Mouse (Mus musculus): ENCODE data around the gene Peli1.

The Peli1 gene

GRCm38 (mm10) chr11:21092621-21093020 is 1.5 kb downstream of the Peli1 start:
- no peak for DNase-seq (ENCODE audit: low spot score in 2 of 2)

- DNase-seq (ENCODE audit: low spot score in 2 of 2), result no peak
Measured at GRCm38 (mm10) chr11:21093081-21093815, 2.2 kb downstream of the Peli1 start.

- peak in 1 of 2 experiments; percentile 18 for DNase-seq (ENCODE audit: low spot score in 2 of 2)
Measured at GRCm38 (mm10) chr11:21096590-21096989, 5.5 kb downstream of the Peli1 start.

- no peak for DNase-seq (ENCODE audit: low spot score in 2 of 2)
Measured at GRCm38 (mm10) chr11:21098457-21098856, 7.4 kb downstream of the Peli1 start.

- no peak for DNase-seq (ENCODE audit: low spot score in 2 of 2)
Measured at GRCm38 (mm10) chr11:21100704-21101103, 9.6 kb downstream of the Peli1 start.

- DNase-seq (ENCODE audit: low spot score in 2 of 2), result no peak
Measured at GRCm38 (mm10) chr11:21101286-21101685, 10.2 kb downstream of the Peli1 start.

- DNase-seq (ENCODE audit: low spot score in 2 of 2), result no peak
Measured at GRCm38 (mm10) chr11:21102273-21103005, 11.3 kb downstream of the Peli1 start.

- DNase-seq (ENCODE audit: low spot score in 2 of 2), result no peak
Measured at GRCm38 (mm10) chr11:21103186-21103585, 12.1 kb downstream of the Peli1 start.

- DNase-seq (ENCODE audit: low spot score in 2 of 2), result no peak
Measured at GRCm38 (mm10) chr11:21105393-21105792, 14.3 kb downstream of the Peli1 start.

- DNase-seq (ENCODE audit: low spot score in 2 of 2), result no peak
Measured at GRCm38 (mm10) chr11:21107120-21107519, 16.0 kb downstream of the Peli1 start.

GRCm38 (mm10) chr11:21109279-21109678 is 18.2 kb downstream of the Peli1 start:
- DNase-seq (ENCODE audit: low spot score in 2 of 2), result no peak

- no peak for DNase-seq (ENCODE audit: low spot score in 2 of 2)
Measured at GRCm38 (mm10) chr11:21114516-21114915, 23.4 kb downstream of the Peli1 start.

GRCm38 (mm10) chr11:21115804-21116203 is 24.7 kb downstream of the Peli1 start:
- no peak for DNase-seq (ENCODE audit: low spot score in 2 of 2)

- no peak for DNase-seq (ENCODE audit: low spot score in 2 of 2)
Measured at GRCm38 (mm10) chr11:21116623-21117295, 25.7 kb downstream of the Peli1 start.

- no peak for DNase-seq (ENCODE audit: low spot score in 2 of 2)
Measured at GRCm38 (mm10) chr11:21121737-21122136, 30.6 kb downstream of the Peli1 start.

GRCm38 (mm10) chr11:21122399-21122798 is 31.3 kb downstream of the Peli1 start:
- no peak for DNase-seq (ENCODE audit: low spot score in 2 of 2)

- DNase-seq (ENCODE audit: low spot score in 2 of 2), result no peak
Measured at GRCm38 (mm10) chr11:21131692-21132091, 40.6 kb downstream of the Peli1 start.

- no peak for DNase-seq (ENCODE audit: low spot score in 2 of 2)
Measured at GRCm38 (mm10) chr11:21134875-21135451, 43.9 kb downstream of the Peli1 start.

- no peak for DNase-seq (ENCODE audit: low spot score in 2 of 2)
Measured at GRCm38 (mm10) chr11:21139453-21139852, 48.4 kb downstream of the Peli1 start.

- no peak for DNase-seq (ENCODE audit: low spot score in 2 of 2)
Measured at GRCm38 (mm10) chr11:21141242-21141641, 50.2 kb downstream of the Peli1 start.

- no peak for DNase-seq (ENCODE audit: low spot score in 2 of 2)
Measured at GRCm38 (mm10) chr11:21141755-21142154, 50.7 kb downstream of the Peli1 start.

GRCm38 (mm10) chr11:21149476-21149875 is 58.4 kb downstream of the Peli1 start:
- DNase-seq (ENCODE audit: low spot score in 2 of 2), result no peak
